Mouse (Mus musculus) naive thymus-derived CD4-positive, alpha-beta T cell, adult 5 months (primary cell): ENCODE measurements around the gene Ghdc. TPM values are rescaled to one million over a fixed set of nuclear protein-coding genes. Genes with fewer than 3 reads are reported as not detected.

Experiments used
- polyA plus RNA-seq: library from polyadenylated mRNA; unstranded; fragments of 100-300 nt; shearing (Covaris generic); gene quantifications from one replicate; pipeline ENCODE4 v1.2.1, GENCODE M21; 2017

Gene Ghdc
- polyA plus RNA-seq, result 3.2 TPM

DNA sequence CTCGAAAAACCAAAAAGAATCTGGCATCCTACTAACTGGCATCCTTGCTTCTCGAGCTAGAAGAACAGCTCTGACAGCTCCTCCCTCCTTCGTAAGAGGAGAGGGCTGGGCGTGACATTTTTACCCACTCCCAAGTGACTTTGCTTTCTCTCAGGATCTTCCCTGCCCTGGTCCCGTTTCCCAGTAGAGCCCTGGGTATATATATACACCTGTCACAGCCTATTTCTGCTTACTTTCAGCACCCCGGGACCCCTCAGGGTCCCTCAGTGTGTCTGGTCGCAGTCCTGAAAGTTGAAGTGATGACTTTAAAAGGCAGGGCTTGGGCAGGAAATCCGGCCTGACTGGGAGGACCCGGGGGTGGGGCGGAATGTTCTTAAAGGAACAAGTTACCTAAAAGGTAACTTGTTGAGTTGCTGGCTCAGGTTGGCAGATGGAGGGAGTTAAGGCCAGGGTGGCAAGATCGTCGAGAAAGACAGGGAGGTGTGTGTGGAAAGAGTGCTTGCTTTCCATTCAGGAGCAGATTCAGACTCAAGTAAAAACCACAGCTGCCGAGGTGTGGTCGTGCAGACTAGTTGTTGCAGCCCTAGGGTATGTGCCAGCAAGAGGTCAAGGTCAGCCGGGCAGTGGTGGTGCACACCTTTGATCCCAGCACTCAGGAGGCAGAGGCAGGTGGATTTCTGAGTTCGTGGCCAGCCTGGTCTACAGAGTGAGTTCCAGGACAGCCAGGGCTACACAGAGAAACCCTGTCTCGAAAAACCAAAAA, at the start of gene Ghdc:
TSS of gene Ghdc (minus strand) at position 312 of the 763 bp plus-strand sequence.

GRCm38 (mm10) chr11:100762831-100763230, 7.9 kb downstream of the Ghdc start, which contains the start of gene Hcrt:
Gene Hcrt, minus strand, starts transcription at chr11:100762931.

GRCm38 (mm10) chr11:100759611-100760233, 11.0 kb downstream of the Ghdc start, which contains the start of gene Kcnh4:
Gene Kcnh4, minus strand, starts transcription at chr11:100759942.

GRCm38 (mm10) chr11:100738066-100738604, 32.6 kb downstream of the Ghdc start, which contains the start of gene Rab5c:
Gene Rab5c, minus strand, starts transcription at chr11:100738215.

Other genes starting within 250 kb of the Ghdc start
- 165 TPM for gene Acly, start 243.0 kb downstream of the Ghdc start, polyA plus RNA-seq
- gene Ttc25, start 225.3 kb downstream of the Ghdc start, polyA plus RNA-seq, result 0.16 TPM
- gene Cnp, start 196.1 kb downstream of the Ghdc start, polyA plus RNA-seq, result 156 TPM
- 12.4 TPM for gene Nkiras2, start 151.7 kb downstream of the Ghdc start, polyA plus RNA-seq
- 631 TPM for gene Dnajc7, start 150.8 kb downstream of the Ghdc start, polyA plus RNA-seq
- not detected for gene Zfp385c, start 78.5 kb downstream of the Ghdc start, polyA plus RNA-seq
- 11.2 TPM for gene Dhx58, start 66.7 kb downstream of the Ghdc start, polyA plus RNA-seq
- gene Kat2a, start 58.5 kb downstream of the Ghdc start, polyA plus RNA-seq, result 55.9 TPM
- gene Hspb9, start 57.1 kb downstream of the Ghdc start, polyA plus RNA-seq, result not detected
- gene Rab5c, start 32.7 kb downstream of the Ghdc start, polyA plus RNA-seq, result 28.8 TPM
- 0.24 TPM for gene Kcnh4, start 11.0 kb downstream of the Ghdc start, polyA plus RNA-seq
- gene Hcrt, start 8.0 kb downstream of the Ghdc start, polyA plus RNA-seq, result not detected
- 312 TPM for gene Stat5b, start 79.8 kb upstream of the Ghdc start, polyA plus RNA-seq
- 201 TPM for gene Stat5a, start 88.4 kb upstream of the Ghdc start, polyA plus RNA-seq
- gene Stat3, start 168.6 kb upstream of the Ghdc start, polyA plus RNA-seq, result 361 TPM
- gene Cavin1, start 199.9 kb upstream of the Ghdc start, polyA plus RNA-seq, result not detected
- 0.91 TPM for gene Atp6v0a1, start 238.5 kb upstream of the Ghdc start, polyA plus RNA-seq